Mouse (Mus musculus) forebrain, embryonic 10.5 days (tissue): ENCODE data around the gene Pcgf5. TPM values are rescaled to one million over a fixed set of nuclear protein-coding genes. Genes with fewer than 3 reads are reported as not detected.

Experiments
- DNase-seq: peaks from one replicate; pipeline ENCODE4 v3.0.0-alpha.2; 2017; ENCODE audit warnings: low spot score; ENCODE audit errors: extremely low spot score
- H3K27ac ChIP-seq: fragments of 300-500 bp; sonication (generic); 2 replicates; pipeline ENCODE4 v1.5.1; 2016; ENCODE audit warnings: mild to moderate bottlenecking
- H3K27me3 ChIP-seq: fragments of 300-500 bp; sonication (generic); 2 replicates; pipeline ENCODE4 v1.6.1; 2016; ENCODE audit warnings: mild to moderate bottlenecking; ENCODE audit not compliant: poor library complexity, severe bottlenecking
- H3K36me3 ChIP-seq: fragments of 300-500 bp; sonication (generic); replicated peaks from 2 replicates; pipeline ENCODE4 v1.6.1; 2016; ENCODE audit warnings: mild to moderate bottlenecking, moderate library complexity
- H3K4me1 ChIP-seq: fragments of 300-500 bp; sonication (generic); 2 replicates; pipeline ENCODE4 v1.6.1; 2016
- H3K4me3 ChIP-seq: fragments of 300-500 bp; sonication (generic); 2 replicates; pipeline ENCODE4 v1.5.1; 2016; ENCODE audit warnings: mild to moderate bottlenecking, moderate library complexity
- H3K9me3 ChIP-seq: fragments of 300-500 bp; sonication (generic); 2 replicates; pipeline ENCODE4 v1.6.1; 2016; ENCODE audit warnings: mild to moderate bottlenecking, moderate library complexity
- WGBS: fragments of 180-500 bp; shearing (Covaris S2); methylation state at CpG from one replicate; pipeline ENCODE4 v1.1.7; 2016; 5-methylcytosine and 5-hydroxymethylcytosine counted together
- polyA plus RNA-seq: library from polyadenylated mRNA; unstranded; fragments of >200 nt; fragmentation: Nextera tagmentation; extraction: Ambion mirVana; gene quantifications from 2 replicates; pipeline ENCODE4 v1.2.1, GENCODE M21; 2016

Gene Pcgf5
- polyA plus RNA-seq, 1 experiment from 2014 or later = 11.6 TPM

GRCm38 (mm10) chr19:36453451-36453850, 105.3 kb downstream of the Pcgf5 start:
- no peaks in the 10 kb centered on the region for H3K9me3 ChIP-seq
- 94% methylated on average over 4 of the region's 4 CpGs for WGBS

DNA sequence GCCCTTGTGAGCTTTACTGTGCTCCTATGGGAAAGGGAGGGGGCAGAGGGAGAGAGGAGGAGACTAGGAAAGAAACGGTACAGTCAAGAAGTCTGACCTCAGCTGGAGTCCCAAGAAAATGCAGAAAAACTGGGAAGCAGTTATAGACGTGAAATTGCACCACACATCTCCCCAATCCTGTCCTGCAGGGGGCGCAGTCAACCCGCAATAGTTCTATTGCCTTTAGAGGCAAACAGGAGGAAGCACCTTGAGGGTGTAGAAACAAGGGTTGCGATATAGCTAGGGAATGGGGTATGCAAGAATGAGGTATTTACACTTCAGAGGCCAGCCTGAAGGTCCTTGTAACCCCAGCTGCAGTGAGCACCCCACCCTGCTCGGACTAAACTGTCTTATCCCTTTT, 122.0 kb downstream of the Pcgf5 start:
- no peak overlapping the region for H3K27ac ChIP-seq
- H3K36me3 ChIP-seq = no peaks in the 10 kb centered on the region
- H3K27me3 ChIP-seq = no peaks in the 10 kb centered on the region
- WGBS = 14% methylated on average over 6 of the region's 6 CpGs
- DNase-seq = peak; percentile 35
- H3K4me3 ChIP-seq = no peak overlapping the region
- no peaks in the 10 kb centered on the region for H3K4me1 ChIP-seq
- H3K9me3 ChIP-seq = no peaks in the 10 kb centered on the region

More at GRCm38 (mm10) chr19:36453451-36453850, 105.3 kb downstream of the Pcgf5 start:
- Histone ChIP-seq H3K36me3 (no peaks in the 10 kb centered on the region), H3K4me3 (no peak overlapping the region), H3K4me1 (no peaks in the 10 kb centered on the region), H3K27ac (no peak overlapping the region), H3K27me3 (no peaks in the 10 kb centered on the region)
- no peak for DNase-seq

GRCm38 (mm10) chr19:36471325-36471724, 123.2 kb downstream of the Pcgf5 start:
- Histone ChIP-seq H3K27me3 (no peaks in the 10 kb centered on the region), H3K27ac (no peak overlapping the region), H3K4me3 (no peak overlapping the region), H3K4me1 (no peaks in the 10 kb centered on the region), H3K9me3 (no peaks in the 10 kb centered on the region), H3K36me3 (no peaks in the 10 kb centered on the region)
- DNase-seq = no peak
- 81% methylated on average over 3 of the region's 3 CpGs for WGBS

- no peaks in the 10 kb centered on the region for H3K4me1 ChIP-seq
- no peak overlapping the region for H3K27ac ChIP-seq
- no peak for DNase-seq
- WGBS = 96% methylated on average over 4 of the region's 4 CpGs
- no peaks in the 10 kb centered on the region for H3K9me3 ChIP-seq
- no peak overlapping the region for H3K4me3 ChIP-seq
- H3K36me3 ChIP-seq = no peaks in the 10 kb centered on the region
- no peaks in the 10 kb centered on the region for H3K27me3 ChIP-seq
Observed at GRCm38 (mm10) chr19:36476596-36476995, 128.5 kb downstream of the Pcgf5 start.

- H3K27me3 ChIP-seq = no peaks in the 10 kb centered on the region
- no peak overlapping the region for H3K27ac ChIP-seq
- H3K4me1 ChIP-seq = no peaks in the 10 kb centered on the region
- no peak overlapping the region for H3K4me3 ChIP-seq
- no peaks in the 10 kb centered on the region for H3K36me3 ChIP-seq
- DNase-seq = no peak
- H3K9me3 ChIP-seq = no peaks in the 10 kb centered on the region
- WGBS = 71% methylated on average over 9 of the region's 9 CpGs
Observed at GRCm38 (mm10) chr19:36477151-36477550, 129.0 kb downstream of the Pcgf5 start.

- H3K36me3 ChIP-seq = no peaks in the 10 kb centered on the region
- 83% methylated on average over 5 of the region's 5 CpGs for WGBS
- no peaks in the 10 kb centered on the region for H3K9me3 ChIP-seq
- H3K27me3 ChIP-seq = no peaks in the 10 kb centered on the region
- no peak for DNase-seq
- no peak overlapping the region for H3K4me3 ChIP-seq
- H3K4me1 ChIP-seq = no peaks in the 10 kb centered on the region
- H3K27ac ChIP-seq = no peak overlapping the region
Observed at GRCm38 (mm10) chr19:36477684-36478083, 129.6 kb downstream of the Pcgf5 start.

DNA sequence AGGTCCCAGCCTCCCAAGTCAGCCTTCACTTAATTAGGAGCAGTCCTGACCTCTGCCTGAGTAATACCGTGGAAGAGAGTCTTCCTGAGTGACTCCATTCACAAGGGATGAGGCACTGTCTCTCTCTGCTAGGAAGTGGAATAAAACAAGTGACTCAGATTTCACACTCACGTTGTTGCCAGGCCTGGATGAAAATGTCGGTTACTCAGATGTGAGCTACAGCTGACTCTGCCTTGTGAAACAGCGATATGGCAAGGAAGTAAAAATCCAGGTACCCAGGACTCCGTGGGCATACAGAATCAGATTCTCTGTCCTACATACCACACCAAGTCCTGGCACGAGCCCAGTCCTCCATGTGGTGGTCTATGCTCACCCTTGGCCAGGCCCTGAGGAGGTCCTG, 142.8 kb downstream of the Pcgf5 start:
- Histone ChIP-seq H3K9me3 (peaks cover 6% of the 10 kb centered on the region; the same call in 1 of the 2 replicates), H3K27me3 (no peaks in the 10 kb centered on the region), H3K36me3 (no peaks in the 10 kb centered on the region), H3K4me1 (no peaks in the 10 kb centered on the region), H3K4me3 (no peak overlapping the region), H3K27ac (no peak overlapping the region)
- WGBS = 80% methylated on average over 6 of the region's 6 CpGs
- no peak for DNase-seq

DNA sequence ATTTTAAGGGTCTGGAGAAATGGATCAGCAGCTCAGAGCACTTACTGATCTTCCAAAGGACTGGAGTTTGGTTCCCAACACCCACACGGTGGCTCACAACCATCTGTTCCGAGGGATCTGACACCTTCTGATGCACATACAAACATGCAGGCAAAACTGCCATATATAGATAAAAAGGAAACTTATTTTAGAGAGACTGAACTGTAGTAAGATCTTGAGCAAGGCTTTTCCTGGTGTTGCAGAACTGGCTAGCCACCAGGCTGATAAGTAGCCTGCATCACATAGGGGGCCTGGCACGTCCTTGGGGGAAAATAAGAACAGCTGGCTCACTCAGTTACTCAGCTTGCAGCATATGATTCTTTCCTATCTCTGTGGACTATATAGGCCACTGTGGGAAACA, 147.4 kb downstream of the Pcgf5 start:
- no peak overlapping the region for H3K4me3 ChIP-seq
- DNase-seq = no peak
- 88% methylated on average over 3 of the region's 3 CpGs for WGBS
- H3K9me3 ChIP-seq = no peaks in the 10 kb centered on the region
- no peaks in the 10 kb centered on the region for H3K27me3 ChIP-seq
- H3K4me1 ChIP-seq = no peaks in the 10 kb centered on the region
- H3K36me3 ChIP-seq = no peaks in the 10 kb centered on the region
- H3K27ac ChIP-seq = no peak overlapping the region

DNA sequence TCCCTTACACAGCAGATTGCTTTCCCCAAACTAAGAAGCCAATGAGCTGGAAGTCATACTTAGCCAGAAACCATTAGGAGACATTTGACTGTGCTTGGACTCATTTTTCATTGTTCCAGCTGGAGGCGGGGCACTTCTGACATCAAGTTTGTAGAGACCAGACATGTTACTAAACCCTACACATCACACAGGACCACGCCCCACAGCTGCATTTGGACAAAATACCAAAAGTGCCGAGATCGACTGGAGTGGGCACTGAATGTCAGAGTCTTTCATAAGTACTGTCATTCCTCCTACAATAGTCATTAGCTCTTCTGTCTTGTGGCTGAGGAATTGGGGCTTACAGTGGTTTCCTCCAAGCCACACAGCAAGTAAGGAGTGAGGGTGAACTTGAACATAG, 148.4 kb downstream of the Pcgf5 start:
- no peaks in the 10 kb centered on the region for H3K4me1 ChIP-seq
- 86% methylated on average over 4 of the region's 4 CpGs for WGBS
- H3K27me3 ChIP-seq = no peaks in the 10 kb centered on the region
- H3K4me3 ChIP-seq = no peak overlapping the region
- no peaks in the 10 kb centered on the region for H3K36me3 ChIP-seq
- H3K9me3 ChIP-seq = no peaks in the 10 kb centered on the region
- H3K27ac ChIP-seq = no peak overlapping the region
- DNase-seq = no peak

- Histone ChIP-seq H3K4me1 (no peaks in the 10 kb centered on the region), H3K36me3 (no peaks in the 10 kb centered on the region), H3K9me3 (no peaks in the 10 kb centered on the region), H3K27ac (no peak overlapping the region), H3K4me3 (no peak overlapping the region), H3K27me3 (no peaks in the 10 kb centered on the region)
- DNase-seq = no peak
- WGBS = 86% methylated on average over 4 of the region's 4 CpGs
Observed at GRCm38 (mm10) chr19:36497067-36497466, 149.0 kb downstream of the Pcgf5 start.

- H3K36me3 ChIP-seq = no peaks in the 10 kb centered on the region
- no peak overlapping the region for H3K27ac ChIP-seq
- DNase-seq = no peak
- H3K9me3 ChIP-seq = no peaks in the 10 kb centered on the region
- H3K4me1 ChIP-seq = no peaks in the 10 kb centered on the region
- H3K27me3 ChIP-seq = no peaks in the 10 kb centered on the region
- WGBS = 79% methylated on average over 5 of the region's 5 CpGs
- no peak overlapping the region for H3K4me3 ChIP-seq
Observed at GRCm38 (mm10) chr19:36497744-36498143, 149.6 kb downstream of the Pcgf5 start.

DNA sequence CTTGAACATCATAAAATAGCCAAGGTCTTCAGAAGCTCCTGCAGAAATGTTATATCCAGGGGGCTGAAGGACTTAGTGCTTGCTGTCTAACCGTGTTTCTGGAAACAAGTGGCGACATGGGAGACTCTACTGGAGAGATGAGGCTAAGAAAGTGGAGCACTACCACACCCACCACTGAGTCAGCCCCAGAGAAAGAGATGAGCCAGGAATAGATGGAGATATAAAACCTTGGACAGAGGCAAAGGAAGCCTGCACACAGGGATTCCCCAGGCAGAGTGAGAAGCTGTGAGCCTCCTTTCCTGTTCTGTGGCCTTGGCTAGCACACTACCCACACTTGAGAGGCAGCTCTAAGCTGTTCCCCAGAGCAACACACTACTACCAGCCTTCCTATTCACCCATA, 156.6 kb downstream of the Pcgf5 start:
- Histone ChIP-seq H3K27ac (no peak overlapping the region), H3K9me3 (no peaks in the 10 kb centered on the region), H3K36me3 (no peaks in the 10 kb centered on the region), H3K4me1 (no peaks in the 10 kb centered on the region), H3K27me3 (no peaks in the 10 kb centered on the region), H3K4me3 (no peak overlapping the region)
- DNase-seq = no peak
- 90% methylated on average over 2 of the region's 2 CpGs for WGBS
